Mouse (Mus musculus) lung, postnatal 0 days (tissue): ENCODE data around the gene Ddx19a. TPM values are rescaled to one million over a fixed set of nuclear protein-coding genes. Genes with fewer than 3 reads are reported as not detected.

Experiments
- ATAC-seq: fragments of 200-750 bp; cut with Nextera tagmentation; 2 replicates; pipeline ENCODE4 v1.8.0; 2017; ENCODE audit warnings: moderate library complexity
- DNase-seq: peaks from one replicate; pipeline ENCODE4 v3.0.0-alpha.2; 2016; ENCODE audit warnings: low spot score
- H3K27ac ChIP-seq: fragments of 300-500 bp; sonication (generic); 2 replicates; pipeline ENCODE4 v1.5.1; 2014; ENCODE audit warnings: antibody characterized with exemption, mild to moderate bottlenecking, low read length, mixed read lengths
- H3K27me3 ChIP-seq: fragments of 300-500 bp; sonication (generic); replicated peaks from 2 replicates; pipeline ENCODE4 v1.6.1; 2014; ENCODE audit warnings: low read length, mixed read lengths; ENCODE audit not compliant: insufficient read depth
- H3K36me3 ChIP-seq: fragments of 300-500 bp; sonication (generic); 2 replicates; pipeline ENCODE4 v1.6.1; 2014; ENCODE audit warnings: low read length, mixed read lengths; ENCODE audit not compliant: insufficient read depth
- H3K4me1 ChIP-seq: fragments of 300-500 bp; sonication (generic); 2 replicates; pipeline ENCODE4 v1.6.1; 2014; ENCODE audit warnings: antibody characterized with exemption, low read depth, low read length, mixed read lengths; ENCODE audit not compliant: insufficient read depth
- H3K4me2 ChIP-seq: fragments of 300-500 bp; sonication (generic); replicated peaks from 2 replicates; pipeline ENCODE4 v1.6.1; 2014; ENCODE audit warnings: low read depth, mild to moderate bottlenecking, low read length, moderate library complexity, mixed read lengths
- H3K4me3 ChIP-seq: fragments of 300-500 bp; sonication (generic); 2 replicates; pipeline ENCODE4 v1.5.1; 2014; ENCODE audit warnings: low read depth, low read length
- H3K9ac ChIP-seq: fragments of 300-500 bp; sonication (generic); replicated peaks from 2 replicates; pipeline ENCODE4 v1.6.1; 2014; ENCODE audit warnings: low read depth, mild to moderate bottlenecking
- H3K9me3 ChIP-seq: fragments of 300-500 bp; sonication (generic); 2 replicates; pipeline ENCODE4 v1.6.1; 2016; ENCODE audit warnings: low read length, mixed read lengths
- CTCF ChIP-seq: IDR thresholded peaks from 2 replicates; pipeline ENCODE4 v1.5.1; 2016; ENCODE audit warnings: antibody characterized with exemption, mild to moderate bottlenecking
- EP300 ChIP-seq: IDR thresholded peaks from 2 replicates; pipeline ENCODE4 v1.6.1; 2016; ENCODE audit warnings: antibody characterized with exemption, mild to moderate bottlenecking, control low read depth
- WGBS: fragments of 180-500 bp; shearing (Covaris S2); extraction: QIAGEN DNeasy Blood & Tissue Kit; methylation state at CpG from one replicate; pipeline ENCODE4 v1.1.7; 2014; 5-methylcytosine and 5-hydroxymethylcytosine counted together
- microRNA-seq: library from miRNA; unstranded; fragments of <30 nt; microRNA quantifications from one replicate; pipeline ENCODE4, GENCODE M21; 2016
- polyA plus RNA-seq: library from polyadenylated mRNA; unstranded; fragments of >200 nt; fragmentation: Nextera tagmentation; extraction: Ambion mirVana; gene quantifications from 2 replicates; pipeline ENCODE4 v1.2.1, GENCODE M21; 2015

Gene Ddx19a
- polyA plus RNA-seq, 1 experiment from 2014 or later = 8.4 TPM

GRCm38 (mm10) chr8:110929066-110929465 is 68.5 kb downstream of the Ddx19a start:
- Histone ChIP-seq H3K4me1 (peaks cover 4% of the 10 kb centered on the region; the same call in 1 of the 2 replicates), H3K4me3 (no peak overlapping the region), H3K9ac (no peak overlapping the region), H3K36me3 (no peaks in the 10 kb centered on the region), H3K4me2 (no peak overlapping the region), H3K27me3 (no peaks in the 10 kb centered on the region), H3K27ac (no peak overlapping the region), H3K9me3 (no peaks in the 10 kb centered on the region)
- DNase-seq = no peak
- ATAC-seq = no peak
- 72% methylated on average over 5 of the region's 5 CpGs for WGBS
- TF ChIP-seq EP300 (no peak), CTCF (no peak)

DNA sequence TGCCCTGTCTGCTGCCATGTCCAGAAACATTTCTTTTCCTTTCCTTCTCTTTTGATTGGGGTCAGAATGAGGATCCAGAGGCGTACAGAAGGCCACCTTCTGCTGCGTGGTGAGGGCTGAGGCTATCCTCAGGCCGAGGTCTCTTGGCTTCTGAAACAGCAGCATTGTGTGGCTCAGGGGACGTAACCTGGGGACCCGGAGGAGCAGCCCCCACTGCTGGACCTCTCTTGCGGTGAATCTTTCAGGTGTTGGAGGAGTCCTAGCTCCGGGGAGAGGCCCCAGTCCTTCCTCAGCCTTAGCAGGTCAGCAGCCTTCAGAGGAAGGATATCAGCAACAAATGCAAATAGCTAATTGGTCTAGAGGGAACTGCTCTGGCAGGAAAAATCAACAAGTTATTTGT is 69.2 kb downstream of the Ddx19a start:
- H3K27me3 ChIP-seq = no peaks in the 10 kb centered on the region
- no peak overlapping the region for H3K27ac ChIP-seq
- H3K9ac ChIP-seq = no peak overlapping the region
- TF ChIP-seq EP300 (no peak), CTCF (no peak)
- peaks cover 4% of the 10 kb centered on the region; the same call in 1 of the 2 replicates for H3K4me1 ChIP-seq
- WGBS = 81% methylated on average over 7 of the region's 7 CpGs
- H3K9me3 ChIP-seq = no peaks in the 10 kb centered on the region
- DNase-seq (no peak), ATAC-seq (no peak)
- H3K36me3 ChIP-seq = no peaks in the 10 kb centered on the region
- H3K4me3 ChIP-seq = no peak overlapping the region
- H3K4me2 ChIP-seq = no peak overlapping the region

- Histone ChIP-seq H3K4me3 (no peak overlapping the region), H3K27ac (no peak overlapping the region), H3K9ac (no peak overlapping the region), H3K27me3 (no peaks in the 10 kb centered on the region), H3K36me3 (no peaks in the 10 kb centered on the region), H3K4me1 (peaks cover under 1% of the 10 kb centered on the region; the same call in 1 of the 2 replicates), H3K4me2 (no peak overlapping the region), H3K9me3 (no peaks in the 10 kb centered on the region)
- TF ChIP-seq CTCF = no peak
- no peak for TF ChIP-seq EP300
- DNase-seq = no peak
- WGBS = 43% methylated on average over 5 of the region's 5 CpGs
- ATAC-seq = no peak
Observed at GRCm38 (mm10) chr8:110926690-110927089, 70.9 kb downstream of the Ddx19a start.

DNA sequence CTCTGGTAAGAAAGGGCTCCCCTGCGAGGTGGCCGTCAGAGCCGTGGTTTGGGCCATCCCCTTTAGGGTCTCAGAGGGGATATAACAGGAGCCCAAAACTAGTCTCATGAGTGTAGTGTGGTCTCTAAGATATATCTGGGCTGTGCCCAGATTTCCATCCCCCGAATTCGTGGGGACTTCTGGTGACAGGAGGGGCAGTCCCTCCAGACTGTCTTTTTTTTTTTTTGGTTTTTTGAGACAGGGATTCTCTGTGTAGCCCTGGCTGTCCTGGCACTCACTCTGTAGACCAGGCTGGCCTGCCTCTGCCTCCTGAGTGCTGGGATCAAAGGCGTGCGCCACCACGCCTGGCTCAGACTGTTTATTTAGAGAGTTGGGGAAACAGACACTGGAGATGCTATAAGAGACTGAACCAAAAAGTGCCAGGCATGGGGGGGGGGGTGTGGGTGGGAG is 71.9 kb downstream of the Ddx19a start:
- Histone ChIP-seq H3K4me1 (no peaks in the 10 kb centered on the region; the same call in 1 of the 2 replicates), H3K36me3 (no peaks in the 10 kb centered on the region), H3K9me3 (no peaks in the 10 kb centered on the region), H3K27me3 (no peaks in the 10 kb centered on the region), H3K4me2 (no peak overlapping the region), H3K4me3 (no peak overlapping the region), H3K27ac (no peak overlapping the region), H3K9ac (no peak overlapping the region)
- 73% methylated on average over 8 of the region's 8 CpGs for WGBS
- TF ChIP-seq CTCF (no peak), EP300 (no peak)
- ATAC-seq = no peak
- no peak for DNase-seq

Small RNA genes within 50 kb of the gene (microRNA-seq; reads per million reads assigned to microRNA genes)
- not detected for gene Gm24103
- not detected for gene Mir3473d

Other genes with a start within 250 kb of the Ddx19a start
- 23.3 and 29.6 TPM in 2 replicates for gene Il34, start 191.9 kb downstream of the Ddx19a start, polyA plus RNA-seq
- 43.3 and 46.4 TPM in 2 replicates for gene Cog4, start 151.2 kb downstream of the Ddx19a start, polyA plus RNA-seq
- 41.1 and 45.3 TPM in 2 replicates for gene Sf3b3, start 151.0 kb downstream of the Ddx19a start, polyA plus RNA-seq
- gene Fuk, start 95.3 kb downstream of the Ddx19a start, polyA plus RNA-seq = 6.2 and 6.7 TPM in 2 replicates
- gene St3gal2, start 77.9 kb downstream of the Ddx19a start, polyA plus RNA-seq = 15.5 and 16.7 TPM in 2 replicates
- gene Ddx19b, start 34.0 kb upstream of the Ddx19a start, polyA plus RNA-seq = 3.4 and 3.7 TPM in 2 replicates
- gene Aars, start 35.3 kb upstream of the Ddx19a start, polyA plus RNA-seq = 25.2 and 26.0 TPM in 2 replicates
- gene Exosc6, start 58.5 kb upstream of the Ddx19a start, polyA plus RNA-seq = 4.2 and 5.0 TPM in 2 replicates
- not detected in 2 replicates for gene Clec18a, start 94.6 kb upstream of the Ddx19a start, polyA plus RNA-seq
- 6.5 and 7.1 TPM in 2 replicates for gene Pdpr, start 96.8 kb upstream of the Ddx19a start, polyA plus RNA-seq